Mouse (Mus musculus): Measurements from ENCODE around the gene Tigd3.

GRCm38 (mm10) chr19:5940656-5941055 lies 46.7 kb upstream of the Tigd3 start:
- TF ChIP-seq EP300 (IDR thresholded peaks at IDR 0.05; ENCODE audit: low read depth) (no peak), CTCF (IDR thresholded peaks at IDR 0.05; ENCODE audit: low read depth) (no peak)
